Mouse (Mus musculus): ENCODE results near the gene Mrnip. TPM values are rescaled to one million over a fixed set of nuclear protein-coding genes. Genes with fewer than 3 reads are reported as not detected.

Gene Mrnip
- polyA plus RNA-seq, 1 experiment from 2014 or later: 30.9 TPM

Small RNA genes lying within 50 kb of the gene (microRNA-seq; reads per million reads assigned to microRNA genes)
- gene Mir6919: 0.92 reads per million

Other genes with a start within 250 kb of the Mrnip start
- gene Rnf130, start 149.1 kb upstream of the Mrnip start, polyA plus RNA-seq (2014; fragmentation: Nextera tagmentation; extraction: Ambion mirVana): 89.3 and 89.9 TPM in 2 replicates
- 29.4 and 34.8 TPM in 2 replicates for gene Tbc1d9b, start 43.0 kb upstream of the Mrnip start, polyA plus RNA-seq (2014; fragmentation: Nextera tagmentation; extraction: Ambion mirVana)
- 133 and 136 TPM in 2 replicates for gene Sqstm1, start 36.4 kb downstream of the Mrnip start, polyA plus RNA-seq (2014; fragmentation: Nextera tagmentation; extraction: Ambion mirVana)
- 18.4 and 22.1 TPM in 2 replicates for gene Mgat4b, start 36.4 kb downstream of the Mrnip start, polyA plus RNA-seq (2014; fragmentation: Nextera tagmentation; extraction: Ambion mirVana)
- 0.57 TPM in 1 of 2 replicates, not detected in the other for gene Ltc4s, start 64.2 kb downstream of the Mrnip start, polyA plus RNA-seq (2014; fragmentation: Nextera tagmentation; extraction: Ambion mirVana)
- gene Maml1, start 117.9 kb downstream of the Mrnip start, polyA plus RNA-seq (2014; fragmentation: Nextera tagmentation; extraction: Ambion mirVana): 14.4 and 14.6 TPM in 2 replicates
- gene Canx, start 151.2 kb downstream of the Mrnip start, polyA plus RNA-seq (2014; fragmentation: Nextera tagmentation; extraction: Ambion mirVana): 242 and 250 TPM in 2 replicates
- gene Cby3, start 180.0 kb downstream of the Mrnip start, polyA plus RNA-seq (2014; fragmentation: Nextera tagmentation; extraction: Ambion mirVana): 0.28 TPM in 1 of 2 replicates, not detected in the other
- 809 and 820 TPM in 2 replicates for gene Hnrnph1, start 202.5 kb downstream of the Mrnip start, polyA plus RNA-seq (2014; fragmentation: Nextera tagmentation; extraction: Ambion mirVana)